Mouse (Mus musculus) G1E (cell line): Measurements from ENCODE around the gene Zfp853. TPM values are rescaled to one million over a fixed set of nuclear protein-coding genes. Genes with fewer than 3 reads are reported as not detected.

Experiments used
- ATAC-seq: 2 replicates; pipeline ENCODE4 v1.8.0; 2016; ENCODE audit warnings: mild to moderate bottlenecking; ENCODE audit not compliant: insufficient number of reproducible peaks, poor library complexity, low FRiP score, severe bottlenecking; ENCODE audit errors: extremely low read depth
- DNase-seq: peaks from one replicate; pipeline ENCODE4 v3.0.0; 2012; ENCODE audit warnings: low spot score
- H3K27me3 ChIP-seq: 2 replicates; pipeline ENCODE4 v1.6.1; 2012; ENCODE audit warnings: mild to moderate bottlenecking, low read length, inconsistent platforms; ENCODE audit not compliant: insufficient read depth
- H3K36me3 ChIP-seq: replicated peaks from 2 replicates; pipeline ENCODE3; 2012; ENCODE audit warnings: mild to moderate bottlenecking, inconsistent platforms
- H3K4me1 ChIP-seq: 2 replicates; pipeline ENCODE4 v1.6.1; 2012; ENCODE audit warnings: low read depth, low read length, inconsistent platforms, mixed read lengths; ENCODE audit not compliant: insufficient read depth
- H3K4me3 ChIP-seq: 2 replicates; pipeline ENCODE4 v1.5.1; 2012; ENCODE audit warnings: low read depth, mild to moderate bottlenecking, inconsistent platforms, low read length, moderate library complexity, mixed read lengths
- H3K9me3 ChIP-seq: replicated peaks from 2 replicates; pipeline ENCODE4 v1.6.1; 2012; ENCODE audit warnings: inconsistent platforms
- CTCF ChIP-seq: IDR thresholded peaks from 2 replicates; pipeline ENCODE4 v1.5.1; 2012; ENCODE audit warnings: low read depth, low read length, inconsistent platforms, mixed read lengths
- GATA1 ChIP-seq: IDR thresholded peaks from 2 replicates; pipeline ENCODE4 v1.6.1; 2012; ENCODE audit warnings: borderline replicate concordance, low read length, inconsistent platforms, mixed read lengths
- GATA2 ChIP-seq: IDR thresholded peaks from 2 replicates; pipeline ENCODE4 v1.6.1; 2012; ENCODE audit warnings: low read depth, low read length, inconsistent platforms, borderline replicate concordance
- POLR2AphosphoS5 ChIP-seq: IDR thresholded peaks from 2 replicates; pipeline ENCODE4 v1.6.1; 2012; ENCODE audit warnings: low read depth, low read length, inconsistent platforms; ENCODE audit not compliant: insufficient replicate concordance
- TAL1 ChIP-seq: conservative IDR thresholded peaks from 2 replicates; pipeline ENCODE4 v1.6.1; 2012; ENCODE audit warnings: low read depth, low read length, inconsistent platforms, mixed read lengths
- polyA plus RNA-seq: library from polyadenylated mRNA; stranded (reverse); fragments of >175 nt; gene quantifications from 2 replicates; pipeline ENCODE4 v1.2.3, GENCODE M21; 2012
- total RNA-seq, 2 experiments: library from RNA; stranded (forward) in 1 of 2; stranded (reverse) in 1 of 2; fragments of 200-1000 nt in 1 of 2; fragments of >200 nt in 1 of 2; fragmentation: Nextera tagmentation in 1 of 2; gene quantifications; 2 replicates each; pipeline ENCODE4 v1.2.3; 2014 to 2017

The Zfp853 gene
- total and polyA plus RNA-seq, 3 experiments: 0.03 to 0.11 TPM; not detected in 1

DNA sequence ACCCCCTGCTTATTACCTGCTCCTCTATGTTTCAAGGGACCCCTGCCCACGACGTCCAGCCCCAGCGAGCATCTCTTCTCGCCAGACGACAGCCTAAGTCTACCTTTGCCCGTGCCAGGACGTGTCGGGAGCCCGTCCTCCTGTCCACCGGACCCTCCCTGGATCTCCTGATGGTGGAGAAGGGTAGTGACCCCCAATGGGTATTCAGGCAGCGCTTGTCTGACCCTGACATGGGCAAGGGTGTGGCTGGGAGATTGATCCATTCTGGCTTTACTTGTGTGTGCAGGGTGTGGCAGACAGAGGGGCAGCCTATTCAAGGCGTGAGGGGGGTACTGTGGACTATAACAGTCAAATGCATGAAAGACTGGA is 23.3 kb downstream of the Zfp853 start:
- TF ChIP-seq POLR2AphosphoS5: no peak
- no peak for TF ChIP-seq CTCF
- no peak for TF ChIP-seq TAL1
- TF ChIP-seq GATA2: no peak
- TF ChIP-seq GATA1: no peak
- DNase-seq: peak; percentile 13
- H3K36me3 ChIP-seq: peaks cover 17% of the 10 kb centered on the region
- no peaks in the 10 kb centered on the region for H3K9me3 ChIP-seq
- H3K27me3 ChIP-seq: peaks cover 5% of the 10 kb centered on the region; the same call in 1 of the 2 replicates
- peaks cover 73% of the 10 kb centered on the region for H3K4me1 ChIP-seq
- peak overlapping the region; percentile 85 for H3K4me3 ChIP-seq
- ATAC-seq: no peak

DNA sequence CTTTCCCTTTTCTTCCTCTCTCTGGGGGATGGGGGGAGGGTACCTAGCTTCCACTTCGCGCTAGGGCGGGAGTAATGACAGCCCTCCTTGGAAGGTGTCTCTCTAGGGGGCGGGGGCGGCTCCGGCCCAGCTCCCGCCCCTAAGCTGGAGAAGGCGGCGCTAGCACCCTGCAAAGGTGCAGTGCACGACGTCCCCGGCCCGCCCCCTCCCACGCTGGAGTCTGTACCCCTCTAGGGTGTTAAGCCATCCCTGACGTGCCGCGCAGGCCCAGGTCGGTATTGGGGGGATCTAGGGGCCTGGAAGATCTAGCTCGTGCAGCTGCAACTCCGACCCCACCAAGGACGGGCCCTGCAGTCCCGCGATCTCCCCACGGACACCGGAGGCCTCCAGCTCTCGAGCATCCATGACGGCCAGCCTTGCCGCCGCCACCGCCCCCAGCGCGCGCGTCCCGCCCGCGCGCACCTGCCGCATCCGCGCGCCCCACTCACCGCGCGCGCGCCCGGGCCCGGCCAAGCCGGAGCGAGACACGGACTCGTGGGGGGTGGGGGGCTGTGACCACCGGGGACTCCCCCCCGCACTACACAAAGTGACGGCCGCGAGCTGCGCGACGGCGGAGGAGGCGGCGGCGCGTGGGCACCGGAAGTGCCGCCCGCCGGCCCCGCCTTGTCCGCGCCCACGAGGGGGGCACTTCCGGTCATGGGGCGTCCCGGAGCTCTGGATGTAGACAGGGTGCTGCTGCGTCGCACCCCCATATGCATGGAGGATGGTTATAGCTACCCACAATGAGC is 23.9 kb downstream of the Zfp853 start, which contains the start of gene Zfp316:
Gene Zfp316, minus strand, starts transcription at position 660 of the 788 bp plus-strand sequence.
- Histone ChIP-seq H3K9me3 (no peaks in the 10 kb centered on the region), H3K4me1 (peaks cover 74% of the 10 kb centered on the region), H3K4me3 (peak within 1 kb of the TSS; percentile 85), H3K36me3 (peaks cover 22% of the 10 kb centered on the region), H3K27me3 (peaks cover 1% of the 10 kb centered on the region; the same call in 1 of the 2 replicates)
- ATAC-seq: peak; percentile 52
- DNase-seq: peak; percentile 64
- TF ChIP-seq TAL1: no peak
- no peak for TF ChIP-seq GATA2
- TF ChIP-seq GATA1: no peak
- no peak for TF ChIP-seq POLR2AphosphoS5
- TF ChIP-seq CTCF: no peak

DNA sequence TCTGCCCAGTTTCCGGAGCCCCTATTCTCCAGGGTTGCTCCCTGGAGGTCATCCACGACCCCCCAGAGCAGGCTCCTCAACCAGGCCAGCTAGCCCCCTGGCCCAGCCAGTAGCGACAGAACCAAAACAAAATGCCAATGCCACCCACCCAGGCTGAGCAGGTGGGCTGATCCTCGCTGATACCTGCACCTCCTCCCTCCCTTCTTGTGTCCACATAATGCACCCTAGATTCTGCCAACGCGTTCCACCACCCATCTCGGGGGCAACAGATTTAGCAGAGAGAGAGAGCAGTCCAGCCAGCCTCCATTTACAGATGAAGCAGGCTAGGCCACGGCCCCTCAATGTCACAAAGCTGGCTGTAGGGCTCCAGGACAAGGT is 24.4 kb downstream of the Zfp853 start:
- TF ChIP-seq POLR2AphosphoS5: no peak
- TF ChIP-seq CTCF: no peak
- TF ChIP-seq TAL1: no peak
- no peak for TF ChIP-seq GATA1
- TF ChIP-seq GATA2: no peak
- Histone ChIP-seq H3K27me3 (no peaks in the 10 kb centered on the region; the same call in 1 of the 2 replicates), H3K4me3 (peak overlapping the region; percentile 85), H3K4me1 (peaks cover 72% of the 10 kb centered on the region), H3K9me3 (no peaks in the 10 kb centered on the region), H3K36me3 (peaks cover 28% of the 10 kb centered on the region)
- DNase-seq (no peak), ATAC-seq (no peak)

DNA sequence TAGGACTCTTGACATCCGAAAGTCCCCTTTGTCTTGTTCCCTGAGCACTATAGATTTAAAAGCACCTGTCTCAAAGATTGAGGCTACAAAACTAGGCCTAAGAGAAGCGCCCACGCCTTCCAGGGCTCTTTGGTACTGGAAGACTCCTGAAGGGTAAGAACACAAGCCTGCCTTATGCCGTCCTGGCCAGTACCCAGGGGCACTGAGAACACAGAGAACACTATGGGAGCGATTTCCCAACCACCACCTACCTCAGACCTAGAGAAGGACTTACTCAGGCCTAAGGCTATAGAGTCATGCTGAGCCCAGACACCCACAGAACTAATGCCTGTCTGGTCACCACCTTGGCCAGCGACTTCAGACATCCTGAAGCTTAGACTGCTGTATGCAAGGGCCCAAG is 26.6 kb downstream of the Zfp853 start:
- no peak for ATAC-seq
- TF ChIP-seq GATA2 (no peak), POLR2AphosphoS5 (no peak), CTCF (no peak), GATA1 (no peak), TAL1 (no peak)
- no peaks in the 10 kb centered on the region for H3K27me3 ChIP-seq

DNA sequence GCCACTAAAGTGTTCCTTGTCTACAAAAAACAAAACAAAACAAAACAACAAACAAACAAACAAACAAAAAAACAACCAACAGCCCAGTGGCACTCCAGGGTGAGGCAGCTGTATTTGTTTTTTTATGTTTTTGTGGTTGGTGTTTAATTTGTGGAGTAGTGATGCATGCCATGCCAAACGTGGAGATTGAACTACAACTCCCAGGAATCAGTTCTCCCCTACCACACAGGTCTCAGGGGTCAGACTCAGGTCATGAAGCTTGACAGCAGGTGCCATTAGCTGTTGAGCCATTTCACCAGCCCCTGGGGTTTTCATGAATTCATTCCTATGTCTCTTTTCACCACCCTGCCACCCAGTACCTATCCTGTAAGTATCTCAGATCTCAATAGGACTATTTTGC is 28.0 kb downstream of the Zfp853 start:
- TF ChIP-seq TAL1 (no peak), GATA1 (no peak), POLR2AphosphoS5 (no peak), GATA2 (no peak), CTCF (no peak)
- ATAC-seq: no peak
- H3K4me3 ChIP-seq: no peak overlapping the region
- H3K27me3 ChIP-seq: no peaks in the 10 kb centered on the region
- H3K4me1 ChIP-seq: peaks cover 41% of the 10 kb centered on the region
- H3K36me3 ChIP-seq: peaks cover 55% of the 10 kb centered on the region
- no peak for DNase-seq
- H3K9me3 ChIP-seq: no peaks in the 10 kb centered on the region

More for the DNA sequence above, 26.6 kb downstream of the Zfp853 start:
- H3K4me1 ChIP-seq: peaks cover 55% of the 10 kb centered on the region
- no peak overlapping the region for H3K4me3 ChIP-seq
- DNase-seq: no peak
- no peaks in the 10 kb centered on the region for H3K9me3 ChIP-seq
- peaks cover 48% of the 10 kb centered on the region for H3K36me3 ChIP-seq

DNA sequence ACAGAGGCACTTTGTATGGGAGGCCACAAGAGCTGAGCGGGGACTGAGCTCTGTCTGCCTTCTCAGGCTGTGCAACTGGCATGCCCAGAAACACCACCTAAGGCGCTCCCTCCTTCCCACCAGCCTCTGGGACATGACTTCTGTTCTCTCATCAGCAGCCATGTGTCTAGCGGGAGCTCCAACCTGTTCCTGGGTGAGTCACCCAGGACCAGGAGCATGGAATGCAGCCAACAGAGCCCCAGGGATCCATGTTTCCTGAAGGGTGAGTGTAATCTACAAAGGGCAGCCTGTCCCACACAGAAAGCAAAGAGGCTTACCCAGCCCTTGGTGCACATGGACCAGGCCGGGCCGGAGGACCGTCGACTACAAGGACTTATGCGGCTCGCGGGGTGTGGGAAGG is 28.7 kb downstream of the Zfp853 start:
- no peak for DNase-seq

More for the DNA sequence above, 28.7 kb downstream of the Zfp853 start:
- Histone ChIP-seq H3K27me3 (no peaks in the 10 kb centered on the region), H3K36me3 (peaks cover 62% of the 10 kb centered on the region), H3K9me3 (no peaks in the 10 kb centered on the region), H3K4me3 (no peak overlapping the region), H3K4me1 (peaks cover 35% of the 10 kb centered on the region)
- TF ChIP-seq TAL1: no peak
- TF ChIP-seq GATA2: no peak
- no peak for TF ChIP-seq POLR2AphosphoS5
- TF ChIP-seq GATA1: no peak
- no peak for TF ChIP-seq CTCF
- ATAC-seq: no peak
